Mouse (Mus musculus): ENCODE results near the gene Has3. TPM values are rescaled to one million over a fixed set of nuclear protein-coding genes. Genes with fewer than 3 reads are reported as not detected.

Has3 gene
- total and polyA plus RNA-seq, 2 experiments from 2014 or later = 0.11 to 4.6 TPM

- 94% methylated on average over 10 of the region's 10 CpGs for WGBS
- Histone ChIP-seq H3K4me2 (ENCODE audit: low read depth, low read length) (no peak overlapping the region), H3K9ac (replicated peaks; ENCODE audit: low read depth, low read length) (no peak overlapping the region), H3K9me3 (replicated peaks; ENCODE audit: control insufficient read depth, low read length) (no peaks in the 10 kb centered on the region), H3K4me1 (ENCODE audit: control insufficient read depth, insufficient read depth) (no peaks in the 10 kb centered on the region), H3K27ac (ENCODE audit: low read depth) (no peak overlapping the region), H3K4me3 (ENCODE audit: low read depth, low read length) (no peak overlapping the region), H3K36me3 (replicated peaks; ENCODE audit: control insufficient read depth, insufficient read depth, low read length) (peaks cover 78% of the 10 kb centered on the region), H3K27me3 (ENCODE audit: control insufficient read depth, insufficient read depth, low read length) (no peaks in the 10 kb centered on the region)
- no peak for TF ChIP-seq EP300 (IDR thresholded peaks at IDR 0.05; ENCODE audit: low read depth)
- TF ChIP-seq CTCF (IDR thresholded peaks at IDR 0.05; ENCODE audit: low read depth) = no peak
- DNase-seq (ENCODE audit: low spot score) = no peak
- ATAC-seq (ENCODE audit: insufficient read depth, low read depth) = no peak
Observed at GRCm38 (mm10) chr8:106913631-106914030, 43.6 kb downstream of the Has3 start.

- 85% methylated on average over 8 of the region's 8 CpGs for WGBS
- H3K27ac ChIP-seq (ENCODE audit: low read depth) = no peak overlapping the region
- H3K27me3 ChIP-seq (ENCODE audit: control insufficient read depth, insufficient read depth, low read length) = no peaks in the 10 kb centered on the region
- no peak overlapping the region for H3K4me2 ChIP-seq (ENCODE audit: low read depth, low read length)
- ATAC-seq (ENCODE audit: insufficient read depth, low read depth) (no peak), DNase-seq (ENCODE audit: low spot score) (no peak)
- peaks cover 86% of the 10 kb centered on the region for H3K36me3 ChIP-seq (replicated peaks; ENCODE audit: control insufficient read depth, insufficient read depth, low read length)
- no peak overlapping the region for H3K9ac ChIP-seq (replicated peaks; ENCODE audit: low read depth, low read length)
- H3K4me1 ChIP-seq (ENCODE audit: control insufficient read depth, insufficient read depth) = no peaks in the 10 kb centered on the region
- H3K9me3 ChIP-seq (replicated peaks; ENCODE audit: control insufficient read depth, low read length) = no peaks in the 10 kb centered on the region
- TF ChIP-seq EP300 (IDR thresholded peaks at IDR 0.05; ENCODE audit: low read depth) (no peak), CTCF (IDR thresholded peaks at IDR 0.05; ENCODE audit: low read depth) (no peak)
- H3K4me3 ChIP-seq (ENCODE audit: low read depth, low read length) = no peak overlapping the region
Observed at GRCm38 (mm10) chr8:106919721-106920394, 49.8 kb downstream of the Has3 start.

- WGBS = 91% methylated on average over 5 of the region's 5 CpGs
- ATAC-seq (ENCODE audit: insufficient read depth, low read depth) (no peak), DNase-seq (ENCODE audit: low spot score) (no peak)
Observed at GRCm38 (mm10) chr8:106920395-106920741, 50.3 kb downstream of the Has3 start.

GRCm38 (mm10) chr8:106924057-106924456 is 54.0 kb downstream of the Has3 start:
- no peak for TF ChIP-seq CTCF (IDR thresholded peaks at IDR 0.05; ENCODE audit: low read depth)
- TF ChIP-seq EP300 (IDR thresholded peaks at IDR 0.05; ENCODE audit: low read depth) = no peak
- Histone ChIP-seq H3K9ac (replicated peaks; ENCODE audit: low read depth, low read length) (no peak overlapping the region), H3K9me3 (replicated peaks; ENCODE audit: control insufficient read depth, low read length) (no peaks in the 10 kb centered on the region), H3K4me1 (ENCODE audit: control insufficient read depth, insufficient read depth) (no peaks in the 10 kb centered on the region), H3K36me3 (replicated peaks; ENCODE audit: control insufficient read depth, insufficient read depth, low read length) (peaks cover 44% of the 10 kb centered on the region), H3K4me2 (ENCODE audit: low read depth, low read length) (no peak overlapping the region), H3K27ac (ENCODE audit: low read depth) (peak overlapping the region; percentile 31), H3K4me3 (ENCODE audit: low read depth, low read length) (no peak overlapping the region), H3K27me3 (ENCODE audit: control insufficient read depth, insufficient read depth, low read length) (no peaks in the 10 kb centered on the region)
- ATAC-seq (ENCODE audit: insufficient read depth, low read depth) = no peak
- 87% methylated on average over 4 of the region's 4 CpGs for WGBS
- DNase-seq (ENCODE audit: low spot score) = no peak

More at GRCm38 (mm10) chr8:106920395-106920741, 50.3 kb downstream of the Has3 start:
- Histone ChIP-seq H3K27ac (ENCODE audit: low read depth) (no peak overlapping the region), H3K36me3 (replicated peaks; ENCODE audit: control insufficient read depth, insufficient read depth, low read length) (peaks cover 81% of the 10 kb centered on the region), H3K4me2 (ENCODE audit: low read depth, low read length) (no peak overlapping the region), H3K9ac (replicated peaks; ENCODE audit: low read depth, low read length) (no peak overlapping the region), H3K4me1 (ENCODE audit: control insufficient read depth, insufficient read depth) (no peaks in the 10 kb centered on the region), H3K9me3 (replicated peaks; ENCODE audit: control insufficient read depth, low read length) (no peaks in the 10 kb centered on the region), H3K4me3 (ENCODE audit: low read depth, low read length) (no peak overlapping the region), H3K27me3 (ENCODE audit: control insufficient read depth, insufficient read depth, low read length) (no peaks in the 10 kb centered on the region)
- no peak for TF ChIP-seq CTCF (IDR thresholded peaks at IDR 0.05; ENCODE audit: low read depth)
- TF ChIP-seq EP300 (IDR thresholded peaks at IDR 0.05; ENCODE audit: low read depth) = no peak

GRCm38 (mm10) chr8:106924904-106925349 is 54.9 kb downstream of the Has3 start:
- H3K27ac ChIP-seq (ENCODE audit: low read depth) = peak overlapping the region; percentile 31

GRCm38 (mm10) chr8:106925446-106925845 is 55.4 kb downstream of the Has3 start:
- no peaks in the 10 kb centered on the region for H3K27me3 ChIP-seq (ENCODE audit: control insufficient read depth, insufficient read depth, low read length)
- no peak overlapping the region for H3K4me3 ChIP-seq (ENCODE audit: low read depth, low read length)
- no peaks in the 10 kb centered on the region for H3K9me3 ChIP-seq (replicated peaks; ENCODE audit: control insufficient read depth, low read length)
- H3K36me3 ChIP-seq (replicated peaks; ENCODE audit: control insufficient read depth, insufficient read depth, low read length) = peaks cover 30% of the 10 kb centered on the region
- DNase-seq (ENCODE audit: low spot score) = no peak
- ATAC-seq (ENCODE audit: insufficient read depth, low read depth) = no peak
- H3K4me1 ChIP-seq (ENCODE audit: control insufficient read depth, insufficient read depth) = no peaks in the 10 kb centered on the region
- H3K9ac ChIP-seq (replicated peaks; ENCODE audit: low read depth, low read length) = no peak overlapping the region
- peak overlapping the region; percentile 43; the same call in 1 of the 2 replicates for H3K27ac ChIP-seq (ENCODE audit: low read depth)
- TF ChIP-seq EP300 (IDR thresholded peaks at IDR 0.05; ENCODE audit: low read depth) = no peak
- no peak for TF ChIP-seq CTCF (IDR thresholded peaks at IDR 0.05; ENCODE audit: low read depth)
- WGBS = 85% methylated on average over 4 of the region's 4 CpGs
- H3K4me2 ChIP-seq (ENCODE audit: low read depth, low read length) = no peak overlapping the region

More at GRCm38 (mm10) chr8:106924904-106925349, 54.9 kb downstream of the Has3 start:
- H3K4me2 ChIP-seq (ENCODE audit: low read depth, low read length) = no peak overlapping the region
- no peak overlapping the region for H3K9ac ChIP-seq (replicated peaks; ENCODE audit: low read depth, low read length)
- no peaks in the 10 kb centered on the region for H3K9me3 ChIP-seq (replicated peaks; ENCODE audit: control insufficient read depth, low read length)
- DNase-seq (ENCODE audit: low spot score) (no peak), ATAC-seq (ENCODE audit: insufficient read depth, low read depth) (no peak)
- H3K36me3 ChIP-seq (replicated peaks; ENCODE audit: control insufficient read depth, insufficient read depth, low read length) = peaks cover 35% of the 10 kb centered on the region
- H3K4me3 ChIP-seq (ENCODE audit: low read depth, low read length) = no peak overlapping the region
- WGBS = 52% methylated on average over 8 of the region's 8 CpGs
- no peak for TF ChIP-seq CTCF (IDR thresholded peaks at IDR 0.05; ENCODE audit: low read depth)
- no peak for TF ChIP-seq EP300 (IDR thresholded peaks at IDR 0.05; ENCODE audit: low read depth)
- H3K27me3 ChIP-seq (ENCODE audit: control insufficient read depth, insufficient read depth, low read length) = no peaks in the 10 kb centered on the region
- H3K4me1 ChIP-seq (ENCODE audit: control insufficient read depth, insufficient read depth) = no peaks in the 10 kb centered on the region

All from heart, postnatal 0 days (tissue).